In the genomic region with DNA sequence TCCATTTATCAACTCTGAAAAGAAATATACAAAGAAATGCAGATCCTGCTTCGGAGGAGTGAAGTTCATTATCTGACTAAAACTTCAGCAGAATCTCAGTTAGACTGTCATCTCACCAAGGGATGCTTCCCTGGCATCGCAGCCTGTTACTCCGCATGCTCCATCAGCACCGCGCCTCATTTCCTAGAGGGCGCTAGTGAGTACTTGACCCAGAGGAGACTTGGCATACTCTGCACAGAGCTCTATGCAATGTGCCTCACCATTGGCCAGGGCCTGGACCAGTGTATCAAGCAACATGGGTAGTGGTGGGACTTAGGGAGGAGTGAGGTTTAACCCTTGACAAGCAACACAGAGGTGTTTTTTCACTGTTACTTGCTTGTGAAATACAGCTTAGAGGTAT, we compare ENCODE assay signal across 9 mouse cellular contexts.
DNase-seq lines count a peak whose midpoint lies in the region; ATAC-seq and TF ChIP-seq lines count a peak whose summit lies in the region.
"Had no signal": no experiment of that assay in that cellular context is flagged by ENCODE, and none has a peak within 500 bp of the region (broad histone marks: within the 10 kb centered on the region; RNA-seq: fewer than 3 reads in every experiment).

No protein-coding gene starts in this region.

- H3K4me2 ChIP-seq in lung, embryonic 14.5 days = no peak overlapping the region
- H3K4me2 ChIP-seq: hindbrain, embryonic 15.5 days had no signal

- H3K4me3 ChIP-seq in lung, embryonic 14.5 days (ENCODE audit: low read depth, low read length) = no peak overlapping the region
- H3K4me3 ChIP-seq in hindbrain, embryonic 10.5 days = no peak overlapping the region
- H3K4me3 ChIP-seq: hindbrain, embryonic 15.5 days had no signal

- 56% methylated on average over 6 of the region's 6 CpGs for WGBS in lung, embryonic 14.5 days
- 48% methylated on average over 6 of the region's 6 CpGs for WGBS in hindbrain, embryonic 10.5 days

- DNase-seq in heart, postnatal 4 days = peak; percentile 19
- DNase-seq in heart, postnatal 10 days = no peak
- DNase-seq in A20 (ENCODE audit: low read depth, low spot score) (peak; percentile 61), NIH3T3 (ENCODE audit: low read depth) (peak; percentile 38)
- peak; percentile 48 for DNase-seq in lung, embryonic 14.5 days
- no peak for DNase-seq in spleen, adult 18-20 months
- no peak for DNase-seq in frontal cortex, postnatal 25 days (ENCODE audit: low spot score in 2 of 2)
- no peak for DNase-seq in hindbrain, embryonic 10.5 days (ENCODE audit: low spot score)

- no peak overlapping the region for H3K9ac ChIP-seq in lung, embryonic 14.5 days
- H3K9ac ChIP-seq: hindbrain, embryonic 15.5 days had no signal

- peaks cover 2% of the 10 kb centered on the region; the same call in 1 of the 2 replicates for H3K4me1 ChIP-seq in lung, embryonic 14.5 days (ENCODE audit: insufficient read depth)
- H3K4me1 ChIP-seq in hindbrain, embryonic 10.5 days (replicated peaks) = peaks cover 6% of the 10 kb centered on the region
- H3K4me1 ChIP-seq: hindbrain, embryonic 15.5 days had no signal

- no peak overlapping the region for H3K27ac ChIP-seq in lung, embryonic 14.5 days (ENCODE audit: low read depth)
- H3K27ac ChIP-seq in hindbrain, embryonic 10.5 days = no peak overlapping the region
- H3K27ac ChIP-seq: hindbrain, embryonic 15.5 days had no signal

- no peaks in the 10 kb centered on the region for H3K36me3 ChIP-seq in lung, embryonic 14.5 days (ENCODE audit: insufficient read depth)
- H3K36me3 ChIP-seq in hindbrain, embryonic 10.5 days = no peaks in the 10 kb centered on the region

- ATAC-seq in lung, embryonic 14.5 days (ENCODE audit: insufficient read depth) = no peak

- intact Hi-C loops in heart, postnatal 10 days (cut with DNase I) = no loop called here

- peak; percentile 44; the same call in 1 of the 2 replicates for TF ChIP-seq CTCF in lung, embryonic 14.5 days (IDR thresholded peaks at IDR 0.05; ENCODE audit: low read depth)

- no peaks in the 10 kb centered on the region for H3K27me3 ChIP-seq in lung, embryonic 14.5 days (ENCODE audit: insufficient read depth, low read length)
- H3K27me3 ChIP-seq in hindbrain, embryonic 10.5 days (ENCODE audit: insufficient read depth, poor library complexity, severe bottlenecking) = no peaks in the 10 kb centered on the region
- H3K27me3 ChIP-seq: hindbrain, embryonic 15.5 days had no signal

- H3K9me3 ChIP-seq in lung, embryonic 14.5 days (ENCODE audit: low read depth, low read length) = no peaks in the 10 kb centered on the region
- no peaks in the 10 kb centered on the region for H3K9me3 ChIP-seq in hindbrain, embryonic 10.5 days
- H3K9me3 ChIP-seq: hindbrain, embryonic 15.5 days had no signal

Comparison
In these comparisons a context has a peak if more than half of its experiments do, and no peak if none do; other contexts are left out.
1. DNase-seq: peak in heart, postnatal 4 days (single experiment), A20 (single experiment), NIH3T3 (single experiment) and lung, embryonic 14.5 days (single experiment); none in heart, postnatal 10 days (0 of 2), spleen, adult 18-20 months (0 of 2), frontal cortex, postnatal 25 days (0 of 2) and hindbrain, embryonic 10.5 days (single experiment).